8 mouse cellular contexts compared by ENCODE assay signal in the genomic region with DNA sequence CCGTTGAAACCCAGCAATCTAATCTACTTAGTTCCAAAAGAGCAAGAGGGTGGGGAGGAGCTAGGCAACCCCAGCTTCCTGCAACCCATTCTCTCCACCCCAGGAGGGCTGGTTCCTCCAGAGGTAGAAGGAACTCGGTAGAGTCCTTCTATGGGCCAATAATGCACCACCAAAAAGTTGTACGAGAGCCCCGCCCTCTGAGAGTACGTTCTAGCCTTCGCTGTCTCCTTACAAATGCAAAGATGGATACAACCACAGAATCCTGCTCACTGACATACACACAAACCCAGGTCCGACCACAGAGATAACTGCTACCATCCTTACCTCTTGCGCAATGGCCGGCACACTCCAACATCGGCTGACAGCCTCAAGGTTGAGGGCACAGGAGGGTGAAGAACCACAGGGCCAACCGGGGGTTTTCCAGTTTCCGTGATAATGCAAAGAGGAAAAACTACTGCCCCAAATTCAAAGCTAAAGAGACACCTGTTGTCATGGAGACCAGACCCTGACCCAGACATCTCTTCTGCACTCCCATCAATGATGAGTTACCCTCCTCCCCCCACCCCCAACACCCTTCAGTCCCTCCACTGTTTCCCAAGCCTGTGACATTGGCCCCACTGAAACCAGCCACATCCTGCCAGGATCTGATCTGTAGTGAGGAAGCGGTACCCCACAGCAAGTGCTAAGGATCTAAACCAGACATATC. TPM values are rescaled to one million over a fixed set of nuclear protein-coding genes. Genes with fewer than 3 reads are reported as not detected.
DNase-seq lines count a peak whose midpoint lies in the region; ATAC-seq lines count a peak whose summit lies in the region.

No protein-coding gene starts in this region.

- H3K4me2 ChIP-seq in hindbrain, embryonic 11.5 days (replicated peaks; ENCODE audit: low read depth, low read length) = no peak overlapping the region
- H3K4me2 ChIP-seq in hindbrain, embryonic 16.5 days (ENCODE audit: low read length) = no peak overlapping the region
- peak overlapping the region; percentile 45 for H3K4me2 ChIP-seq in limb, embryonic 12.5 days

- no peaks in the 10 kb centered on the region for H3K4me1 ChIP-seq in hindbrain, embryonic 11.5 days (replicated peaks; ENCODE audit: control insufficient read depth, insufficient read depth, low read length)
- H3K4me1 ChIP-seq in hindbrain, embryonic 16.5 days (ENCODE audit: control insufficient read depth, insufficient read depth, low read depth, low read length) = peaks cover 22% of the 10 kb centered on the region
- peaks cover 18% of the 10 kb centered on the region for H3K4me1 ChIP-seq in limb, embryonic 12.5 days (replicated peaks)

- no peak overlapping the region for H3K9ac ChIP-seq in hindbrain, embryonic 11.5 days (ENCODE audit: low read depth, low read length)
- no peak overlapping the region for H3K9ac ChIP-seq in hindbrain, embryonic 16.5 days (ENCODE audit: low read depth, low read length)
- H3K9ac ChIP-seq in limb, embryonic 12.5 days (replicated peaks) = peak overlapping the region; percentile 42

- no peak for DNase-seq in hindbrain, embryonic 11.5 days (ENCODE audit: low spot score)
- DNase-seq in ZHBTc4 (ENCODE audit: low read depth, low spot score) = peak; percentile 93
- peak; percentile 67 to 74 for DNase-seq in natural killer cell, adult 2 months (ENCODE audit: low spot score in 2 of 2)
- DNase-seq in layer of hippocampus, adult 9-11 months = no peak
- no peak for DNase-seq in layer of hippocampus, adult 11-12 months (ENCODE audit: low spot score)
- no peak for DNase-seq in frontal cortex, postnatal 36 days (ENCODE audit: low spot score in 2 of 2)

- peak; percentile 22; the same call in 1 of the 2 replicates for ATAC-seq in hindbrain, embryonic 11.5 days (ENCODE audit: low FRiP score)
- ATAC-seq in hindbrain, embryonic 16.5 days = no peak
- no peak for ATAC-seq in limb, embryonic 12.5 days (ENCODE audit: insufficient number of reproducible peaks, insufficient read depth, low FRiP score, low TSS enrichment, low read depth)

- H3K4me3 ChIP-seq in hindbrain, embryonic 11.5 days (ENCODE audit: low read depth, low read length) = no peak overlapping the region
- H3K4me3 ChIP-seq in hindbrain, embryonic 16.5 days (ENCODE audit: low read length) = no peak overlapping the region
- H3K4me3 ChIP-seq in limb, embryonic 12.5 days (replicated peaks) = no peak overlapping the region

- 42% methylated on average over 13 of the region's 13 CpGs for WGBS in hindbrain, embryonic 11.5 days
- 42% methylated on average over 13 of the region's 13 CpGs for WGBS in hindbrain, embryonic 16.5 days
- 55% methylated on average over 13 of the region's 13 CpGs for WGBS in limb, embryonic 12.5 days

- no peaks in the 10 kb centered on the region for H3K9me3 ChIP-seq in hindbrain, embryonic 11.5 days (ENCODE audit: control insufficient read depth, low read length)
- H3K9me3 ChIP-seq in hindbrain, embryonic 16.5 days (ENCODE audit: control insufficient read depth, low read length) = no peaks in the 10 kb centered on the region
- no peaks in the 10 kb centered on the region for H3K9me3 ChIP-seq in limb, embryonic 12.5 days

- H3K27me3 ChIP-seq in hindbrain, embryonic 11.5 days (ENCODE audit: control insufficient read depth, insufficient read depth, low read length) = no peaks in the 10 kb centered on the region
- H3K27me3 ChIP-seq in hindbrain, embryonic 16.5 days (replicated peaks; ENCODE audit: control insufficient read depth, insufficient read depth, low read length) = no peaks in the 10 kb centered on the region
- no peaks in the 10 kb centered on the region for H3K27me3 ChIP-seq in limb, embryonic 12.5 days

- H3K27ac ChIP-seq in hindbrain, embryonic 11.5 days (ENCODE audit: low read depth, low read length) = no peak overlapping the region
- no peak overlapping the region for H3K27ac ChIP-seq in hindbrain, embryonic 16.5 days (ENCODE audit: low read depth, low read length)
- peak overlapping the region; percentile 69; the same call in 1 of the 2 replicates for H3K27ac ChIP-seq in limb, embryonic 12.5 days

- no peaks in the 10 kb centered on the region for H3K36me3 ChIP-seq in hindbrain, embryonic 11.5 days (ENCODE audit: control insufficient read depth, insufficient read depth, low read length)
- no peaks in the 10 kb centered on the region for H3K36me3 ChIP-seq in hindbrain, embryonic 16.5 days (ENCODE audit: control insufficient read depth, insufficient read depth, low read length)
- H3K36me3 ChIP-seq in limb, embryonic 12.5 days = no peaks in the 10 kb centered on the region

RNA-seq across cellular contexts. Expression of a gene that starts 9.2 kb away (rescaled TPM):
- polyA plus RNA-seq in hindbrain, embryonic 11.5 days (2014; fragmentation: Nextera tagmentation; extraction: Ambion mirVana) = 2.6 and 3.4 TPM in 2 replicates
- 3.2 TPM in 2 replicates for polyA plus RNA-seq in hindbrain, embryonic 16.5 days (2015; fragmentation: Nextera tagmentation; extraction: Ambion mirVana)
- polyA plus RNA-seq in limb, embryonic 12.5 days (2016; fragmentation: Nextera tagmentation; extraction: Ambion mirVana) = 5.5 and 6.7 TPM in 2 replicates

RNA-seq across cellular contexts. Expression of a gene that starts 15.4 kb away (rescaled TPM):
- polyA plus RNA-seq in hindbrain, embryonic 11.5 days (2014; fragmentation: Nextera tagmentation; extraction: Ambion mirVana) = 2.8 and 6.5 TPM in 2 replicates
- polyA plus RNA-seq in hindbrain, embryonic 16.5 days (2015; fragmentation: Nextera tagmentation; extraction: Ambion mirVana) = 10.9 and 13.7 TPM in 2 replicates
- polyA plus RNA-seq in limb, embryonic 12.5 days (2016; fragmentation: Nextera tagmentation; extraction: Ambion mirVana) = 4.2 and 8.1 TPM in 2 replicates

RNA-seq across cellular contexts. Expression of a gene that starts 48.8 kb away (rescaled TPM):
- 4.9 and 7.7 TPM in 2 replicates for polyA plus RNA-seq in hindbrain, embryonic 11.5 days (2014; fragmentation: Nextera tagmentation; extraction: Ambion mirVana)
- polyA plus RNA-seq in hindbrain, embryonic 16.5 days (2015; fragmentation: Nextera tagmentation; extraction: Ambion mirVana) = 14.4 and 15.7 TPM in 2 replicates
- polyA plus RNA-seq in limb, embryonic 12.5 days (2016; fragmentation: Nextera tagmentation; extraction: Ambion mirVana) = 0.65 and 1.0 TPM in 2 replicates

RNA-seq across cellular contexts. Expression of a gene that starts 57.7 kb away (rescaled TPM):
- polyA plus RNA-seq in hindbrain, embryonic 11.5 days (2014; fragmentation: Nextera tagmentation; extraction: Ambion mirVana) = 9.7 and 10.8 TPM in 2 replicates
- polyA plus RNA-seq in hindbrain, embryonic 16.5 days (2015; fragmentation: Nextera tagmentation; extraction: Ambion mirVana) = 17.5 and 18.7 TPM in 2 replicates
- polyA plus RNA-seq in limb, embryonic 12.5 days (2016; fragmentation: Nextera tagmentation; extraction: Ambion mirVana) = 10.6 and 11.6 TPM in 2 replicates

RNA-seq across cellular contexts. Expression of a gene that starts 59.9 kb away (rescaled TPM):
- 1.6 and 1.9 TPM in 2 replicates for polyA plus RNA-seq in hindbrain, embryonic 11.5 days (2014; fragmentation: Nextera tagmentation; extraction: Ambion mirVana)
- polyA plus RNA-seq in hindbrain, embryonic 16.5 days (2015; fragmentation: Nextera tagmentation; extraction: Ambion mirVana) = 9.8 and 11.4 TPM in 2 replicates
- polyA plus RNA-seq in limb, embryonic 12.5 days (2016; fragmentation: Nextera tagmentation; extraction: Ambion mirVana) = 0.81 and 1.4 TPM in 2 replicates

Comparison
In these comparisons a context has a peak if more than half of its experiments do, and no peak if none do; other contexts are left out.
1. DNase-seq: peak in ZHBTc4 (single experiment) and natural killer cell, adult 2 months (2 of 2); none in hindbrain, embryonic 11.5 days (single experiment), layer of hippocampus, adult 9-11 months (single experiment), layer of hippocampus, adult 11-12 months (single experiment) and frontal cortex, postnatal 36 days (0 of 2).